Mouse (Mus musculus) spleen, embryonic (tissue): ENCODE results near the gene Zc3h18.

ENCODE experiments used
- CTCF ChIA-PET: fragments of 350-600 bp; sonication (Branson Sonifier 250); formaldehyde crosslinking; loops from one replicate; lab custom pipeline; 2022; lab: Charles Lee

The Zc3h18 gene

DNA sequence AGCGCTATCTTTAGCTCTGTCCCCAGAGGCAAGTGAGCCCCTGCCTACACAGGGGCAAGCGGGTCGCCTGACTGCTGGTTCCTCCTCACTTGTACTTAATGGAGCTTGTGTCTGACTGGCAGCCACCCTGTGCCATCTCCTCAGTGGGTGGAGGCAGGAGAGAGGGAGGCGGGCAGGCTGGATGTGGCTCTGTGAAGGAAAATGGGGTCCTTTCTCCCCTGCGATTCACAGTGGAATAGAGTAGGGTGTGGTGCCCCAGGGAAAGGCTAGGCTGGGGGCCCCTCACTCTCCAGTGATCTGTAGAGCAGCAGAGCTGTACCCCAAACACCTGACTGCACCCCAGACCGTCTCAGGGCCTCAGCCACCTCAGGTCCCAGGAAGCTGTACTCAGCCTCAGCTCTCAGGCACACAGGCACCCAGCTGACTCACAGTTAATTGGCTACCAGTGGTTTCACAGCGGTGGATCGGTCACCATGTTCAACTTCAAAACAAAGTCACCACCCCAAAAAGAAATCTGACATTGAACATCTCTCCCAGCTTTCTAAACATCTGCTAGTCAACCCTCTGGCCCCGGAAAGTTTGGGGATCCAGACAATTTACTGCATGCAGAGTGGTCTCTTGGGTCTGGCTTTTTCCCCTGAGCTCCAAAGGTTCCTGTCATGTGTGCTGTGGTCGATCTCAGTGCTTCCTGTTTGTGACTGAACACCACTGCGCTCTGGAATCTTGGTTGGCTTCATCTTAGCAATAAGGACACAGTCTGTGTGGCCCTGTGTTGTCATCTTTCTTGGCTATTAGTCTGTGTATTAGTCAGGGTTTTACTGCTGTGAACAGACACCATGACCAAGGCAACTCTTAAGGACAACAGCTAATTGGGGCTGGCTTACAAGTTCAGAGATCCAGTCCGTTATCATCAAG lies 31.0 kb upstream of the Zc3h18 start:
- CTCF ChIA-PET, result no interaction called here

DNA sequence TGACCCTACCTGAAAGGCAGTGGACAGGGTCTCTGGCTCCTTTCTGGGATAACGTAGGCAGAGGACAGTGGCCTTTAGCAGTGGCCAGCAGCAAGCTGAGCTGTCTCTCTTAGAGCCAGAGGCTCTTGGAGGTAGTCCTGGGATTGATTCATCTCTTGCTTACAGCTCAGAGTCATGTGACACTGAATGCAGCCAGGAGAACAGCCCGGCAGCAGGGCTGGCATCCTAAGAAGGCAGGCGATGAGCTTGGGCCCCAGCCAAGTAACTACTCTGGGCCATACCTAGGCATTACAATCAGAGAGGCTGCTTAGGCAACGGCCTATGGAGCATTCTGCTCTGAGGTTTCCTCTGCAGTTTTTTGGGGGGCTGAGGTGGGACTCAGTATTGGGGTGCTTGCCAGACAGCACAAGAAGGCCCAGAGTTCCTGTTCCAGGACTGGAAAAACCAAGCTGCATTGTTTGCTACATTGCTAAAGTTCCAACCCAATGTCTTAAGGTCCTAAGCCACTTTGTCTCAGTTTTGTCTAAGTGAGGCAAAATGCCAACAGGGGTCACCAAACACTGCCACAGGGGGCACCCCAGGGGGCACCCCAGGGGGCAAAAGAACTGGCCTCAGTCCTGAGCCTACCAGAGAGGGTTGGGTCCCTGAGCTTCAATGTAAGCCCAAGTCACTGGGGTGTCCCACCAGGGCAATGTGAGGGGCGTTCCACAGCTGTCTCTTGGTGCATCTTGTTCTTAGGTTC lies 28.4 kb upstream of the Zc3h18 start:
- CTCF ChIA-PET, result no interaction called here

DNA sequence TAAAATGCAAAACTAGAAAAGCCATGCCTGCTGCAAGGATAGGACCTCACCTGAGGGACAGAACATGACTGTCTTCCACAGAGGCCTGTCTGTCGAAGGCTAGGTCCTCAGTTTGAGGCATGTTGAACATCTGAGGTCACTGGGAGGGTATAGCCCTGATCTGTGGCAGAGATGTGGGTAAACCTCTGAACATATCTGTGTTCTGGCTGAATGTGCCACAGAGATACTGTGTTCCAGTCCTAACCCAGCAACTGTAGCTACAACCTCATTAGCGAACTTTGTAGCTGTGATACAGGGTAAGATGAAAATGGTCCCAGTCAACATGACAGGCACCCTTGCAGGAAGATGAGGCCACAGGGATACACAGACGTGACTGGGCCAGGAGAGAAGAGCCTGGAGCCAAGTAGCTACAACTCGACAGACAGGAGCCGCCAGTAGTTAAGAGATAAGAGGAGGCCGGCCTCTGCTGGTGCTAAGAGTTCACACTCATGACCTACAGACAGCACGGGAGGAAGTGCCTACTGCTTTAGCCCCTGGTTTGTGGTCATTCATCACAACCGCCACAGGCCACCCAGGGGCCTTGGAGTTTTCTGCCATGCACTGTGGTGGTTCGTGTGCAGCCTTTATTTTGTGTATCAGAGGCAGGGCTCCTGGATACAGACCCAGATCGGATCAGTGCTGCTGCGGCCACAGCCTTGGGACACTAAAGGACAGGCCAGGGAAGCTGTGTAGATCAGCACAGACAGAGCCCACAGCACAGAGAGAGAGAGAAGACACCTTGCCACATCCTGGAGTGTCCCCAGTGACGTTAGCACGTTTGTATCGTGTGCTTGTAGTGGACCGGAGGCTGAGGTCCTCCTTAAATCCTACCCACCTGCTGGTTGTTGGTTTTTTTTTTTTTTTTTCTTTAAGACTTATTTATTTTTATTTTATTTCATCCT lies 26.8 kb upstream of the Zc3h18 start:
- CTCF ChIA-PET, result no interaction called here

DNA sequence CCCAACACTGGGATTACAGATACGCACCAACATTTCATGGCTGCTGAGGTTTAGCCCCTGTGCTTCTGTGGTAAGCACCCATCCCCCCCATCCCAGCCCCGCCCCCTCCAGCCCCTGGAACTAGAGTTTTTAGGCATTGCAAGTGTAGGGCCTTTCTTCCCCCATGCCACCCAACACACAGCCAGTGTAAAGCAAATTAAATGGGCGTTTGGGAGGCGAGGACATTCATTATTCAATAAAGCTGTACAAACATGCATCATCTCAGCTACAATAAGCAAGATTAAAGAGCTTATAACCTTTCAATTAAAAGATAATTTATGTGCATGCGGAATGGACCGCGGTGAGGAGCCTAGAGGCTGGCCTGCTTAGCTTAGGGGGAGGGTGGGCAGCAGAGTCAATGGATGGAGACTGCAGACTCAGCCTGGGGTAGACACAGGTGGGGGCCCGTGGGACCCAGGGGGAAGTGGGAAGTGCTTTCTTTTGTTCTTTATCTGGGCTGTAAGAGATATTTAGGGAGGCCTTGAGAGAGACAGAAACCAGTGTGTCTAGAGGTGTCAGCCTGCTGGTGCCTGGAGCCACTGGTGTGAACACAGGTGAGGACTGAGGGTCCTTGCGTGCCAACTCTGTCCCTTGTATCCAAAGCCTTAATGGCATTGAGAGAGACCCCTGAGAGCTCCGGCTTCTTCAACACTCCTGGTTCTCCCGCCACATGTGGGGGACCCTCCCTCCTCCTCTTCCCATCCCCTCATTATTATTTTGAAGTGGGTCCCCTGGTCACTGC lies 25.9 kb upstream of the Zc3h18 start:
- CTCF ChIA-PET, result interaction anchor here (0.6 kb wide), 1 partner anchor 9 kb away, joined by 4 read pairs; no protein-coding TSS in a partner anchor

DNA sequence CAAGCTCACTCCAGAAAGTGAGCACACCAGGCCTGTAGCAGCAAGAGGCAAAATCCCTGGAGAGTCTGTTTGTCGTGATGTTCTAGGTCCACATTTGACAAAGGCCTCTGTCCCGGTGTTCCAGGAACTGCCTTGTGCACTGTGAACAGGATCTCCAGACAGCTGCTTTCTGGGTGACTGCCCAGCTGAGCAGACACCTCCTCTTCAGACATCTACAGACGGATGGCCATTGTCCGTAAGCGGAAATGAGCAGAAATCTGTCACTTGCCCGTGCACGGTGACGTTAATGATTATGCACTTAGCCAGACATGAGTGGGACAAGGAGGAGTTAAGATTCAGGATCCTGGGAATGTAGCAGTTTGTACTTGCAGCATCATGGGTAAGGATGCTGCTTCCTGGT lies 22.3 kb upstream of the Zc3h18 start:
- CTCF ChIA-PET, result interaction anchor here (0.7 kb wide), 1 partner anchor 125 kb away, joined by 5 read pairs; no protein-coding TSS in a partner anchor

- CTCF ChIA-PET, result no interaction called here
These were observed 20.5 kb upstream of the Zc3h18 start for GRCm38 (mm10) chr8:122355642-122356606.

DNA sequence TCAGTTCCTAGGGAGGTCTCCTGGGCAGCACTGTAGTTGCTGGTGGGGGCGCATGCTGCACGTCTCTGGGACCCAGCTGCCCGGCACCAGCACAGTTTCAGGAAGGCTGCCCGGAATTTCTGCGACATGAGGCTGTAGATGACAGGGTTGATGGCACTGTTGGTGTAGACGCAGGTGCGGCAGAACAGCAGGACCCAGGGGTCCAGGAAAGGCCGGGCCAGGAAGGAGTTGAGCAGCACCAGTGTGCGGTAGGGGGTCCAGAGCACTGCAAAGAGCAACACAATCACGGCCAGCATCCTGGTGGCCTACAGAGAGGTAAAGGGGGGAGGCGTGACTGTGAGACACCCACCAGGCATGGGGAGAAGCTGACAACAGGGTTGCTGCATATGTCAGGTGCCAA lies 19.2 kb upstream of the Zc3h18 start:
- CTCF ChIA-PET, result no interaction called here

- CTCF ChIA-PET, result no interaction called here
These were observed 18.8 kb upstream of the Zc3h18 start for GRCm38 (mm10) chr8:122357641-122358040.

DNA sequence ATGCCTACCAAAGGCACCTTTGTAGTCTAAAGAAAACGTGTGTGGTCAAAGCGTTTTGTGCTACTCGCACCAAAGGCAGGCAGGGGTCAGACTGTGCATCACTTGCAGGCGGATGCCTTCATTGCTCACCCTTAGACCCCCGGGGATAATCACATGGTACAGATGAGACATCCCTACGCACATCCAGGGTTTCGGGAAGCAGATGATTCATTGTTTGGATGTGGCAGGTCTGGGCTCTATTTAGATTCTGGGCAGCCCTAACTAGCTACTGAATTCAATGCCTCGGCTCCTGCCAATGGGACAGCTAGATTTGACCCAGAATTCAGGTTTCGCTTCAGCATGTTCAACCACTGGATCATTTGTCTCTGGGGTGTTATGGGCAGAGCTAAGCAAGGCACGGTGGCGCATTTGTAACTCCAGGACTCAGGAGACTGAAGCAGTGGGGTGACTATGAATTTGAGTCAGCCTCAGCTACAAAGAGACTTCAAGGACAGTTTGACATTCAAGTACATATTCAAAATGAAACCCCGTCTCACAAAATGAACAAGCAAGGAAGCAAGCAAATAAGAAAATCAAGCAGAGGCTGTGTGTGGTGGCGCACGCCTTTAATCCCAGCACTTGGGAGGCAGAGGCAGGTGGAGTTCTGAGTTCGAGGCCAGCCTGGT lies 17.2 kb upstream of the Zc3h18 start:
- CTCF ChIA-PET, result interaction anchor here (0.6 to 1.2 kb wide), 2 partner anchors 9 to 66 kb away, joined by 3 to 4 read pairs; no protein-coding TSS in a partner anchor

GRCm38 (mm10) chr8:122360696-122361416 lies 15.6 kb upstream of the Zc3h18 start, which contains the start of gene Trhr2:
TSS of gene Trhr2 (minus strand) at chr8:122360746.
- CTCF ChIA-PET, result interaction anchor here (0.5 to 1.2 kb wide), 2 partner anchors 10 to 15 kb away, joined by 4 to 11 read pairs; no protein-coding TSS in a partner anchor

DNA sequence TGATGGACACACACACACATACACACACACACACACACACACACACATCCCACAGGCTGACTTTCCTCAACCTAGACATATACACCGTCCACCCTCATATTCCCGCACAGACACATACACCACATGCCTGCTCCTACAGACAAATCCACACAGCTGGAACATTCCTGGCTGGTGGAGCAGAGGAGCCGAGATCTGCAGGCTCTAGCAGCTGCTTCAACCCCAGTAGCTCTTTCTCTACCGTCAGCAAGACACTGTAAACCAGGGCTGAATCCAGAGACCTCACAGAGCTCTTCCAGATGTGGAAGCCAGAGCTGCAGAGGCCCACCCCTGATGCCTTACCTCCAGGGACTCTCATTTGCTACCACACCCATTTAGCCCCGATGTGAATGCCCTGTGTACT lies 14.1 kb upstream of the Zc3h18 start:
- CTCF ChIA-PET, result no interaction called here

- CTCF ChIA-PET, result no interaction called here
These were observed 13.4 kb upstream of the Zc3h18 start for GRCm38 (mm10) chr8:122362967-122363366.

GRCm38 (mm10) chr8:122368494-122368893 lies 7.9 kb upstream of the Zc3h18 start:
- CTCF ChIA-PET, result no interaction called here

DNA sequence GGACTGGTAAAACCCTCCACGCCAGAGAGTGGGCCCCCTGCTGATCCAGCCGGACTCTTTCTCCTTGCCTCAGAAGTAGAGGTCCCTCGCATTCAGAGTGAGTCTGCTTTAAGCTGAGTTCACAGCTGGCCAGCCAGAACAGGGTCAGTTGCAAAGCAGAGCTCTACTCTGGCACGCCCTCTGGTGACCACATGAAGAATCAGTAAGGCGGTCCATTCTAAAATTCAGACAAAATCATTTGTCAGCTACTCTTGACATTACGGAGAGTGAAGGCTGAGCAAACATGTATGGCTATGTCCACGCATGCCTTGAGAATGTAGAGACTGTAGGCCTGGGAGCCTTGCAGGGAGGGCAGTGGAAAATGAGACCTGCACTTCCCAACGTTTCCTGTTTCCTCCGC lies 6.7 kb upstream of the Zc3h18 start:
- CTCF ChIA-PET, result interaction anchor here (0.6 to 1.0 kb wide), 2 partner anchors 12 to 95 kb away, joined by 3 to 14 read pairs; no protein-coding TSS in a partner anchor

DNA sequence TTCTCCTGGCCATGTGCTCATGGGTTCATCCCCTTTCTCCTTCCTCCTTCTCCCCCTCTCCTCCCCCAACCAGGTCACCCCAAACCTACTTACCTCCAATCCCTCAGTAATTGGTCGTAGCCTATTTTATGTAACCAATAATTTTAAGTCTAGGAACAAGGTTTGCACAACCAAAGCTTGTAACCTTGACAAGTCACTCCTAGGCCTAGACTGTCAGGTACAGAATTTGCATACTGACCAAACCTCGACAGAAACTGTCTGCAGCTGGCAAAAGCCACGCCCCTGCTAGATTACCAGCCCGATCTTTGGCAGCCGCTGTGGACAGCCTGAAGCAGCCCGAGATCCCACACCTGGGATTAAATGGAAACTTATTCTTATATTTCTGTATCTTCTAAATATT lies 4.7 kb upstream of the Zc3h18 start:
- CTCF ChIA-PET, result interaction anchor here (0.7 kb wide), 1 partner anchor 70 kb away, joined by 4 read pairs; no protein-coding TSS in a partner anchor

DNA sequence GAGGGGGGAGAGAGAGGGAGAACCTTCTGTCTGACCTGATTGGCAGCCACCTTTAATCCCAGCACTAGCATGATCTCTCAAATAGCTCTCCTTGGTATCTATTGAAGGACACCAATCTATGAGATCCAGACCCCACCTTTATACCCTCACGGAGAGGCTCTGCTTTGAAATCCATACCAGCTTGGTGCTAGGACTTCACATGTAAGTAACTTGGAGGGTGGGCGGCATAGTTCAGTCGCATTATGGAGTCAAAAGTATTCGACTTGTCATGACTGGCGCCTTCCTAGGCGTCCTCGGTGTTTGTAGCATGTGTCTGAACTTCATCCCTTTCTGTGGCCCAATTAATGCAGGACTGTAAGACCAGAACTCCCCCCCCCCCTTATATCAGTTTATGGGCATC lies 1.1 kb upstream of the Zc3h18 start:
- CTCF ChIA-PET, result interaction anchor here (0.7 kb wide), 2 partner anchors 83 to 970 kb away, joined by 5 to 6 read pairs; no protein-coding TSS in a partner anchor

- CTCF ChIA-PET, result interaction anchor here (0.6 to 0.7 kb wide), 5 partner anchors 15 to 969 kb away, joined by 3 to 11 read pairs (median 5); no protein-coding TSS in a partner anchor
These were observed 551 bp upstream of the Zc3h18 start for GRCm38 (mm10) chr8:122375751-122376364.
